ENCODE assay signal across 9 mouse cellular contexts in the genomic region with DNA sequence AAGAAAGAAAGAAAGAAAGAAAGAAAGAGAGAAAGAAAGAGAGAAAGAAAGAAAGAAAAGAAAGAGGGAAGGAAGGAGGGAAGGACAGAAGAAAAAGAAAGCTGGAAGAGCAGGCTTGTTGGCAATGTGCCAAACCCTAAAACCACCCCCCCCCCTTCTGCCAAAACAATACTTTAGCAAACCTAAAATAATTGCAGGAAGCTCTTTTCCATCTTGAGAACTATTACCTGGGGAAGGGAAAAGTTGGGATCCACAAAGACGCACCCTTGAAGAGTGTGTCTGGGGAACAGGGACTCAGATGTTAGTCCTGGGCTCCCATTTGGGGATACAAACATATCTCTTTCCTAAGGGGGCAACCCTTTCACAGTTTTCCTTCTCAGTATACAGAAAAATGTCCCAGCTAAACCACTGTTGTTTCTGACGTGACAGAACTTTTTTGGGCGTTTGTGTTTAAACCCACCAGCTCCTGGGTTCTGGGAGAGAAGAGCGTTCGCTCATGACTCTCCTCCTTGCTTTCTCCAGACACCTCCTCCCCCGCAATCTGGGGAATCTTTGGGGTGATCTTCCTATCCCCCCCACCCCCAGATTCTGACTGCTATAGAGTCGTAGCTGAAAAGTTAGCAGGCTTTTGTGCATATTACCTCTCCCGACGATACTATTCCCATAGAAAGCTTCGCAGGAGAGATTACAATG. TPM values are rescaled to one million over a fixed set of nuclear protein-coding genes. Genes with fewer than 3 reads are reported as not detected.
DNase-seq lines count a peak whose midpoint lies in the region; ATAC-seq and TF ChIP-seq lines count a peak whose summit lies in the region.
"Had no signal": no experiment of that assay in that cellular context is flagged by ENCODE, and none has a peak within 500 bp of the region (broad histone marks: within the 10 kb centered on the region; RNA-seq: fewer than 3 reads in every experiment).

No protein-coding gene starts in this region.

- peaks cover 10% of the 10 kb centered on the region for H3K4me1 ChIP-seq in erythroblast, embryonic 14.5 days (ENCODE audit: control insufficient read depth)
- peaks cover 21% of the 10 kb centered on the region for H3K4me1 ChIP-seq in forebrain, embryonic 14.5 days (ENCODE audit: control insufficient read depth, insufficient read depth, low read length)
- H3K4me1 ChIP-seq in kidney, embryonic 16.5 days (ENCODE audit: insufficient read depth, low read length) = peaks cover 27% of the 10 kb centered on the region

- H3K4me2 ChIP-seq in forebrain, embryonic 14.5 days (ENCODE audit: low read length) = peak overlapping the region; percentile 83
- H3K4me2 ChIP-seq in kidney, embryonic 16.5 days (replicated peaks; ENCODE audit: low read depth, low read length) = peak overlapping the region; percentile 85
- peak overlapping the region; percentile 59 for H3K4me2 ChIP-seq in myocyte (ENCODE audit: low read depth)

- no peak for TF ChIP-seq POLR2A in myocyte (IDR thresholded peaks at IDR 0.05; ENCODE audit: insufficient read length, low read depth)

- peak; percentile 10 for DNase-seq in ES-CJ7 (ENCODE audit: low read depth, low spot score)
- DNase-seq in forebrain, embryonic 14.5 days (ENCODE audit: low spot score) = peak; percentile 64
- DNase-seq in spleen, postnatal 14 days (ENCODE audit: low spot score in 2 of 2) = no peak
- no peak for DNase-seq in frontal cortex, adult 2 months (ENCODE audit: extremely low spot score in 1 of 2, low spot score in 1 of 2)

- H3K27ac ChIP-seq in forebrain, embryonic 14.5 days (ENCODE audit: low read depth, low read length) = peak overlapping the region; percentile 98
- H3K27ac ChIP-seq in kidney, embryonic 16.5 days (ENCODE audit: low read length) = peak overlapping the region; percentile 81

- no peak overlapping the region for H3ac ChIP-seq in myocyte (ENCODE audit: control insufficient read depth, insufficient read length)

- peak overlapping the region; percentile 100 for H3K9ac ChIP-seq in forebrain, embryonic 14.5 days (ENCODE audit: low read length)
- peak overlapping the region; percentile 93 for H3K9ac ChIP-seq in kidney, embryonic 16.5 days (replicated peaks; ENCODE audit: low read length)

- no peaks in the 10 kb centered on the region for H3K79me2 ChIP-seq in myocyte (ENCODE audit: control insufficient read depth, insufficient read depth)

- no peak for ATAC-seq in erythroblast, adult 5-6 weeks (replicated peaks; ENCODE audit: low FRiP score, poor library complexity, severe bottlenecking)
- no peak for ATAC-seq in forebrain, embryonic 14.5 days
- ATAC-seq in kidney, embryonic 16.5 days (ENCODE audit: low FRiP score, low TSS enrichment) = no peak

- peaks cover 77% of the 10 kb centered on the region for H3K27me3 ChIP-seq in erythroblast, embryonic 14.5 days (ENCODE audit: control insufficient read depth)
- H3K27me3 ChIP-seq in forebrain, embryonic 14.5 days (replicated peaks; ENCODE audit: control insufficient read depth, insufficient read depth, low read length) = no peaks in the 10 kb centered on the region
- peaks cover 26% of the 10 kb centered on the region for H3K27me3 ChIP-seq in kidney, embryonic 16.5 days (ENCODE audit: insufficient read depth, low read length)
- H3K27me3 ChIP-seq in myocyte (ENCODE audit: control insufficient read depth, insufficient read depth, insufficient read length) = peaks cover 26% of the 10 kb centered on the region

- WGBS in forebrain, embryonic 14.5 days = 1% methylated on average over 10 of the region's 10 CpGs
- under 1% methylated on average over 10 of the region's 10 CpGs for WGBS in kidney, embryonic 16.5 days

- H3K9me3 ChIP-seq in erythroblast, embryonic 14.5 days (ENCODE audit: control insufficient read depth, low read length) = no peaks in the 10 kb centered on the region; the same call in 1 of the 2 replicates
- no peaks in the 10 kb centered on the region for H3K9me3 ChIP-seq in forebrain, embryonic 14.5 days (replicated peaks; ENCODE audit: control insufficient read depth, low read length)
- no peaks in the 10 kb centered on the region for H3K9me3 ChIP-seq in kidney, embryonic 16.5 days (ENCODE audit: low read length)

- peak overlapping the region; percentile 54 for H3K4me3 ChIP-seq in erythroblast, embryonic 14.5 days (replicated peaks)
- peak overlapping the region; percentile 92 for H3K4me3 ChIP-seq in forebrain, embryonic 14.5 days (ENCODE audit: low read depth, low read length)
- H3K4me3 ChIP-seq in kidney, embryonic 16.5 days (ENCODE audit: low read length) = peak overlapping the region; percentile 80
- H3K4me3 ChIP-seq in myocyte = no peak overlapping the region

- H3K36me3 ChIP-seq in erythroblast, embryonic 14.5 days (ENCODE audit: control insufficient read depth) = no peaks in the 10 kb centered on the region
- H3K36me3 ChIP-seq in forebrain, embryonic 14.5 days (ENCODE audit: control insufficient read depth, insufficient read depth, low read length) = no peaks in the 10 kb centered on the region
- H3K36me3 ChIP-seq in kidney, embryonic 16.5 days (ENCODE audit: insufficient read depth, low read length) = no peaks in the 10 kb centered on the region
- H3K36me3 ChIP-seq in myocyte (ENCODE audit: control insufficient read depth, insufficient read depth) = no peaks in the 10 kb centered on the region
- H3K36me3 ChIP-seq: G1E had no signal

TF ChIP-seq in myocyte, 11 proteins besides CTCF, POLR2A, EP300 and RAD21:
- TF ChIP-seq REST (IDR thresholded peaks at IDR 0.05; ENCODE audit: insufficient read depth, insufficient read length) (no peak), MYOD1 (IDR thresholded peaks at IDR 0.05; ENCODE audit: control insufficient read depth in 1 of 3, insufficient read length in 2 of 3, low read depth in 2 of 3) (no peak), CEBPB (IDR thresholded peaks at IDR 0.05; ENCODE audit: insufficient read depth, poor library complexity, severe bottlenecking) (no peak), TCF3 (IDR thresholded peaks at IDR 0.05; ENCODE audit: insufficient read length, low read depth) (no peak), SRF (IDR thresholded peaks at IDR 0.05; ENCODE audit: control insufficient read depth, insufficient read length, low read depth) (no peak), E2F4 (IDR thresholded peaks at IDR 0.05; ENCODE audit: insufficient read depth) (no peak), MAX (IDR thresholded peaks at IDR 0.05; ENCODE audit: low read depth) (no peak), MYOG (IDR thresholded peaks at IDR 0.05; ENCODE audit: control insufficient read depth in 1 of 3, insufficient read depth in 1 of 3, insufficient read length in 2 of 3, low read depth in 2 of 3) (no peak), POLR2AphosphoS2 (IDR thresholded peaks at IDR 0.05; ENCODE audit: insufficient read length, low read depth) (no peak), USF1 (IDR thresholded peaks at IDR 0.05; ENCODE audit: low read depth) (no peak), TCF12 (IDR thresholded peaks at IDR 0.05; ENCODE audit: insufficient read depth, poor library complexity, severe bottlenecking) (no peak)

RNA-seq across cellular contexts. Expression of a gene that starts 1.3 kb away (rescaled TPM):
- not detected in 2 replicates for polyA plus RNA-seq in erythroblast, embryonic 14.5 days (2012)
- total RNA-seq in erythroblast, adult 5-6 weeks (2015; ENCODE audit: low replicate concordance) = not detected in 2 replicates
- not detected in 2 replicates for total RNA-seq in erythroblast, adult 5-6 weeks (2017; ENCODE audit: low replicate concordance)
- polyA plus RNA-seq in forebrain, embryonic 14.5 days (2014; fragmentation: Nextera tagmentation; extraction: Ambion mirVana) = 48.7 and 62.9 TPM in 2 replicates
- polyA plus RNA-seq in kidney, embryonic 16.5 days (2015; fragmentation: Nextera tagmentation; extraction: Ambion mirVana) = 0.54 and 0.58 TPM in 2 replicates
- not detected for polyA plus RNA-seq in myocyte (2012; fragmentation: generic; extraction: Trizol)
- 14.7 and 22.6 TPM in 2 replicates for polyA plus RNA-seq in frontal cortex, adult 2 months (2012; rRNA removed)
- polyA plus RNA-seq: G1E had no signal

RNA-seq across cellular contexts. Expression of a gene that starts 4.0 kb away (rescaled TPM):
- 0.01 and 0.08 TPM in 2 replicates for polyA plus RNA-seq in erythroblast, embryonic 14.5 days (2012)
- 19.6 and 21.3 TPM in 2 replicates for total RNA-seq in erythroblast, adult 5-6 weeks (2015; ENCODE audit: low replicate concordance)
- 4.7 and 12.0 TPM in 2 replicates for total RNA-seq in erythroblast, adult 5-6 weeks (2017; ENCODE audit: low replicate concordance)
- 71.5 and 85.9 TPM in 2 replicates for polyA plus RNA-seq in forebrain, embryonic 14.5 days (2014; fragmentation: Nextera tagmentation; extraction: Ambion mirVana)
- polyA plus RNA-seq in kidney, embryonic 16.5 days (2015; fragmentation: Nextera tagmentation; extraction: Ambion mirVana) = 19.9 and 25.0 TPM in 2 replicates
- polyA plus RNA-seq in myocyte (2012; fragmentation: generic; extraction: Trizol) = 0.25 TPM
- polyA plus RNA-seq in frontal cortex, adult 2 months (2012; rRNA removed) = 20.4 and 24.3 TPM in 2 replicates

Comparison
In these comparisons a context has a peak if more than half of its experiments do, and no peak if none do; other contexts are left out.
1. DNase-seq: peak in ES-CJ7 (single experiment) and forebrain, embryonic 14.5 days (single experiment); none in spleen, postnatal 14 days (0 of 2) and frontal cortex, adult 2 months (0 of 2).
2. RNA of a gene that starts 4.0 kb away (polyA plus RNA-seq): 71.5 to 85.9 TPM in forebrain, embryonic 14.5 days, 20.4 to 24.3 TPM in frontal cortex, adult 2 months and 19.9 to 25.0 TPM in kidney, embryonic 16.5 days; 0.25 TPM in myocyte (single experiment) and 0.01 to 0.08 TPM in erythroblast, embryonic 14.5 days; every median in the first group is over 10 times any median in the second.
3. Peak in every context shown above with its lines, with median percentiles within 50 percentile points of each other: H3K4me2 ChIP-seq.